Mouse (Mus musculus) kidney, adult 2 months (tissue): ENCODE results near the gene Tfr2.

ENCODE experiments used
- CTCF ChIP-seq: fragments of 200-500 bp; conservative IDR thresholded peaks from 2 replicates; pipeline ENCODE4 v1.5.1; 2011; ENCODE audit warnings: low read depth, mild to moderate bottlenecking, control low read depth, low read length, moderate library complexity, mixed read lengths; ENCODE audit not compliant: insufficient read depth, insufficient read length
- POLR2A ChIP-seq: fragments of 200-500 bp; IDR thresholded peaks from one replicate; pipeline ENCODE4 v1.6.1; 2011; ENCODE audit warnings: low read depth, low read length, control low read depth

- TF ChIP-seq CTCF (no peak), POLR2A (no peak)
Observed at GRCm38 (mm10) chr5:137597625-137598024, 28.0 kb downstream of the Tfr2 start.
